Mouse (Mus musculus): Measurements from ENCODE around the gene Gm20388. TPM values are rescaled to one million over a fixed set of nuclear protein-coding genes. Genes with fewer than 3 reads are reported as not detected.
"Not testable (repeated sequence)": the region's sequence is repeated elsewhere in the genome, so short reads cannot be mapped to it uniquely, and the experiment has no call there.

The Gm20388 gene
- total RNA-seq, 2 experiments from 2014 or later, result 1.3 to 8.5 TPM

GRCm38 (mm10) chr8:124170671-124171070, 4260.0 kb downstream of the Gm20388 start:
- DNase-seq (ENCODE audit: low spot score in 2 of 2), result no peak

DNA sequence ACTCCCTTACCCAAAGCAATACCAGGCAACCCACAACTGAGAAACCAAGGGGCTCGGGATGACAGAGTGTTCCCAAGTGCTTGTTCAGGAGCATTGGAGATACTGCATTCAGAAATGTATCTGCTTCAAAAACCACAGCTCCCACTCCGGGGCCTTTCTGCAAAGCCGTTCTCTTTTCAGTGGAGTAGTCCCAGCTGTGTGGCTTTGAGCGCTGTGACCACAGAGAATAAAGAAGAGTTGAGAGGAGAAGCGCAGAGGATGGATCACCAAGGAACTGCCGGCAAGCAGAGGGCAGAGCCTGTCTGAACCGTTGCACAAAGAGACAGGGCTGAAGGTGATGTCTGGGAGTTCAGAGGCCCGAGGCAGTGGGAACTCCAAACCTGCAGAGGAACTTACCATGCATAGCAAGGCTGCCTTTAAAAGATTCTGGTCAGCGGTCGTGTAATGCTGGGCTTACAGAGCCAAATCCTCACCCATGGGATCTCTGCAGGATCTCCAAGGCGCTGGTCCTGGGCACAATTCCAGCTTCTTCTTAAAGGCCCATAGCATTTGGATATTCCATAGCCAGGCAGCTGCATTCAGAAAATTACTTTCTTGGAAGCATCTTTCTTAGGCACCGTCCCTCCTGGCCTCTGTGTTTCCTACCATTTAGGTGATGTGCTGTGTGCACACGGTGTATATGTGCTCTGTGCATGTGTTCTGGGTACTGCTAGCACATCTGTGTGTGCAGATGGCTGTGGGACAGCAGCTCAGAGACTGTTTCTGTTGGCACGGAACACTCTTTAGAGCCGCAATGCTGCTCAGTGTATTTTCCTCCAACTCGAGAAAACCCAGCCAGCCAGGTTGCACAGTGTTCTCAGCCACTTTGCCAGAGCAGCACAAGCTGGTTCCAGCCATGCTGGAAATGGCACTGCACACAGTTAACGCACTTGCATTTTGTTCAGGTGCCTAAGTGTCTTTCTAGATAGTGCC, 4261.2 kb downstream of the Gm20388 start:
- no peak for DNase-seq (ENCODE audit: low spot score in 2 of 2)

GRCm38 (mm10) chr8:124173688-124174087, 4263.0 kb downstream of the Gm20388 start:
- no peak for DNase-seq (ENCODE audit: low spot score in 2 of 2)

GRCm38 (mm10) chr8:124176133-124176532, 4265.5 kb downstream of the Gm20388 start:
- no peak for DNase-seq (ENCODE audit: low spot score in 2 of 2)

DNA sequence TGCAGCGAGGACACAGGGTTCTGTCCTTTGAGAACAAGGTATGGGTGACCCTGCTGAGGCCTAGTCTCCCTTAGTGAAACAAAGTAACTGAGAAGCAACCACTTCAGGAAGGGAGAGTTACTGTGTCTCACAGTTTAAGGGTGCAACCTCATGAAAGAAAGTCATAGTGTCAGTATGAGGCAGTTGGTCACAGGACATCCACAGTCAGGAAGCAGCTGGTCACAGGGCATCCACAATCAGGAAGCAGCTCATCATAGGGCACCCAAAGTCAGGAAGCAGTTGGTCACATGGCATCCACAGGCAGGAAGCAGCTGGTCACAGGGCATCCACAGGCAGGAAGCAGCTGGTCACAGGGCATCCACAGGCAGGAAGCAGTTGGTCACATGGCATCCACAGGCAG, 4266.5 kb downstream of the Gm20388 start:
- DNase-seq (ENCODE audit: low spot score in 2 of 2), result not testable (repeated sequence)

GRCm38 (mm10) chr8:124180681-124181445, 4270.2 kb downstream of the Gm20388 start:
- no peak for DNase-seq (ENCODE audit: low spot score in 2 of 2)

DNA sequence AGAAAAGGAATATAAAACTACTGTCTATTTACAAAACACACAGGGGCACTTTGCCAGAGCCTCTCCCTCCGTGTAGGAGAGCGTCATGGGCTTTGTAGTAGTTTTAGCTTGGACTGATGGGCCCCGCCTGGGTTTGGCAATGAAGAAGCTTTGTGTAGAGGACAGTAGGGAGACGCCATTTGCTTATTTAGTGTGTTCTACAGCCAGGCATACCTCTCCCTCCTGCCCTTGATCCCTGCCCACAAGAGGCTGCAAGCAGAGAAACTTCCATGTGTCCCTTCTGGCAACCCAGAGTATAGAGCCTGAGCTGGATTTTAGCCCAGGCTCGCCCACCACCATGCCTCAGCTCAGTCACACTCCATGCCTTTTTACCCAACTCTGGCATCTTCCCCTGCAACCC, 4271.1 kb downstream of the Gm20388 start:
- DNase-seq (ENCODE audit: low spot score in 2 of 2), result no peak

DNA sequence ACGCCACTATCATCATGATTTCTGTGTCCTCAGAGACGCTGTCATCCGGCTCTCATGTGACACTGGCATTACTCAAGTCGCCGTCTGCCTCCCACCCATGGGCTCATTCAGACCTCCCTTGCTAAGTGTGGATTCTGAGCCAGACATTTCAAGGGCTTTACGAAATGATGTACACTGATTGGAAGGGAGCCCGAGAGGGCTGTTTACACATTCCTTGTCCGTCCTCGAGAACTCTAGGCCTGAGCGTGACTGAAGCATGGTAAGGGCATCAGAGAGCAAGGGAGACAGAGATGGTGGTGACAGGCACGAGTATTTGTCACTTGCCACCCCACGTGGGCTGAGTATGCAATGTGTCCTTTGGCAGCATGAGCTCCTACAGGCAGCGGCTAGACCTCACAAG, 4271.6 kb downstream of the Gm20388 start:
- DNase-seq (ENCODE audit: low spot score in 2 of 2), result peak in 1 of 2 experiments; percentile 51

GRCm38 (mm10) chr8:124184078-124184477, 4273.4 kb downstream of the Gm20388 start:
- DNase-seq (ENCODE audit: low spot score in 2 of 2), result no peak

- no peak for DNase-seq (ENCODE audit: low spot score in 2 of 2)
Observed at GRCm38 (mm10) chr8:124184507-124184906, 4273.9 kb downstream of the Gm20388 start.

GRCm38 (mm10) chr8:124185081-124185480, 4274.4 kb downstream of the Gm20388 start:
- DNase-seq (ENCODE audit: low spot score in 2 of 2), result no peak

DNA sequence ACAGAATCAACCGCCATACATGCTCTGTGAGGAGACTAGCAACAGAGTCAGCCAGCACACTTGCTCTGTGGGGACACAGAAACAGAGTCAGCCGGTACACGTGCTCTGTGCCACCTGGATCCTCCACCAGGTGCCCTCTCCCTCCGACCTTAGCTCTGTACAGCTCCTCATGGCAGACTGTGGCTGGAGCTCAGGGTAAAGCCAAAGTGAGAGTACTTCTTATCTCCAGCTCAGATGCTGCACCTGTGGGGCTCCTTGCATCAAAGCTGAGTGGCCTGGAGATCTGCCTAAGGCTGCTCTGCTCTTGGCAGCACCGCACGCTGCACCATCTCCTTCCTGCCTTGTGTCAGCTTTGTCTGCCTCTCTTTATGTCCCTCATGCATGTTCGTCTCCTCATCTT, 4279.7 kb downstream of the Gm20388 start:
- no peak for DNase-seq (ENCODE audit: low spot score in 2 of 2)

- no peak for DNase-seq (ENCODE audit: low spot score in 2 of 2)
Observed at GRCm38 (mm10) chr8:124192242-124192641, 4281.6 kb downstream of the Gm20388 start.

- peak; percentile 46 to 56 for DNase-seq (ENCODE audit: low spot score in 2 of 2)
Observed at GRCm38 (mm10) chr8:124192976-124193375, 4282.3 kb downstream of the Gm20388 start.

GRCm38 (mm10) chr8:124193992-124194391, 4283.4 kb downstream of the Gm20388 start:
- DNase-seq (ENCODE audit: low spot score in 2 of 2), result no peak

DNA sequence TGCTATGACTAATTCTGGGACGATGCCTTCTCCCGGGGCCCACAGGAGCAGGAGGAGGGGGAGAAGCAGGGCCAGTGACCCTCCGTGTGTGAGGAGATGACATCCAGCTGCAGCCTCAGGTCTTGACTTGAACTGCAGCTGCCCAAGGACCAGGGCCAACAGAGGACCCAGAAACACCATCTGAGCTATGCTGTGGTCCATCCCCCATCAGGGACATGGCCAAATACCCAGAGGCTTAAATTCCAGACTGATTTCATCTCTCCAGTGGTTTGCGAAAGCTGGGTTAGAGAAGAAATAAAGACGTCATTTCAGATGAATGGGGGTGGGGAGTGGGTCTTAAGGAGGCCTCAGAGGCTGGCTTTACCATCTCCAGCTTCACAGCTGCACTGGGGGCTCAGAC, 4285.6 kb downstream of the Gm20388 start:
- DNase-seq (ENCODE audit: low spot score in 2 of 2), result no peak

DNA sequence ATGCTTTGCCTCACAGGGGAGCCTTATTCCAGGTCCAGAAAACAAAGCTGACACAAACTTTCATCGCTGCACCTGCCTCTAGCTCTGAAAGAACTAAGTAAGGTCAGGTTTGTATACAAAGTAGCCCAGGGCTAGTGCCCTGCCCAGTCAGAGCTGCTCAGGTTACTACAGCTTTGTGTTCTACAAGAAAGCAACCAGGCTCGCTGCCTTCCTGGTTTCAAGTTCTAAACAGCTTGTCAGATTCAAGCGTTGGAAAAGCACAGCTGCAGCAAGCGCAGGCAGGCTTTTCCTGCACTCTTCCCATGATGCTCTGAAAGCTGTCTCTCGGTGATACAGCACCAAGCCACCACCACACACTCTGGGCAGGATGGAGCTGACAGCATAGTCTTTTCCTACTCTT, 4286.2 kb downstream of the Gm20388 start:
- DNase-seq (ENCODE audit: low spot score in 2 of 2), result no peak

DNA sequence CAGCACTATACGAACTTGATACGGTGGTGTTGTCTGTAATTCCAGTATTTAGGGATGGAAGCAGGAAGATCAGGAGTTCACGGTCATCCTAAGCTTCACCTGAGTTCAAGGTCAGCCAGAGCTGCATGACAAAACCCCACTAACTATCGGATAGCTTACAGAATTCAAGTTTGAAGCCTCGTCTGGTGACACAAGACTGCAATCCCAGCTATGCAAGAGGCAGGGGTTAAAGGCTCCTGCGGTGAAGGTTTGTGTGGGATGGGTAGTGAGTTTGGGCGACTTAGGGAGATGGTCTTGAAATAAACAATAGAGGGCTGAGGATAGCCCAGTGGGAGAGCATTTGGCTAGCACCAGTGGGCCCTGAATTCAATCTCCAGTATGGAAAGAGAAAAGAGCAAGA, 4287.6 kb downstream of the Gm20388 start:
- DNase-seq (ENCODE audit: low spot score in 2 of 2), result no peak

GRCm38 (mm10) chr8:124200400-124200799, 4289.8 kb downstream of the Gm20388 start:
- no peak for DNase-seq (ENCODE audit: low spot score in 2 of 2)

GRCm38 (mm10) chr8:124201706-124202105, 4291.1 kb downstream of the Gm20388 start:
- no peak for DNase-seq (ENCODE audit: low spot score in 2 of 2)

DNA sequence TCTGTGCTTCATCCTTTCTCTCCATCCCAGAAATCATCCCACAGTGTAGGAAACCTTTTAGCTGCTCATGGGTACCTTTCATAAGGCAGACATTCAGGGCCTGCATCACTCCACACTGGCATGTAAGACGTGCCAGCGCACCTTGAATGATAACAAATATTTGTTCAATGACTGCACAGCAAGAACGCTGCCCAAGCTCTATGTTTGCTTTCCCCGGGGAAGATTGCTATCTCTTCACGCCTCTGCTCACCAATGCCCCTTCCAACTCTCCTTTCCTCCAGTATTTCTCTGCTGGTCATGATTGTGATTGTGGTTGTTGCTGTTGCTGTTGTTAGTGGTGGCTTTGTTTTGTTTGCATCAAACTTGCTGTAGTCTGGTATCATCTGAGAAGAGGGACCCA, 4292.3 kb downstream of the Gm20388 start:
- no peak for DNase-seq (ENCODE audit: low spot score in 2 of 2)

DNA sequence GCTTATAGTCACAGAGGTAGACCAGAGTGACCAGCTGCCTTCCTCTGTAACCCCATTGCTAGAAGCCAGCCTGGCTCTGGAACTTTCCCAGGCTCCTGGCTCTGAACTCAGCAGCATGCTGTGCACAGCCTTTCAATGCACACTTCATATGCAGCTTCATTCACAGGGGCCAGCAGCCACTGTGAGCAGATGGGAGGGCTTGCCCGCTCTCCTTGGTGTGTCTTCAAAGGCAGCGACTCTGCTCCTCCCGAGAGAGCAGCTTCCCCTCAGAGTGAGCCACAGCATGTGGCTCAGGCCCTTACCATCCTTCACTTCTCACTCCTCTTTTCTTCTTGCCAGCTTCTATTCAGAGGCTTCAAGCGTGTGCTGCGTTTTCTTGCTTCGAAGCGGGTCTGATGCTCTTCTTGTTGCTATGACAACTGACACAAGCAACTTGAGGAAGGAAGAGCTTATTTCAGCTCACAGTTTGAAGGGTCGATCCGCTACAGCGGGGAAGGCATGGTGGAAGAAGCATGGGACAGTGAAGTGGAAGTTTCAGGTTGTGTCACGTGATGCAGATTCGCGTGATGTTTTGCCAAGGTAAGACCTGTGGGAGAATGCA, 4293.5 kb downstream of the Gm20388 start:
- DNase-seq (ENCODE audit: low spot score in 2 of 2), result no peak

Data from adrenal gland, adult 18-20 months (tissue).